Mouse (Mus musculus): ENCODE measurements around the gene Zfp36. TPM values are rescaled to one million over a fixed set of nuclear protein-coding genes. Genes with fewer than 3 reads are reported as not detected.

The Zfp36 gene
- 3.9 and 4.0 TPM in 2 replicates for polyA plus RNA-seq (2015; fragmentation: Nextera tagmentation; extraction: Ambion mirVana)

DNA sequence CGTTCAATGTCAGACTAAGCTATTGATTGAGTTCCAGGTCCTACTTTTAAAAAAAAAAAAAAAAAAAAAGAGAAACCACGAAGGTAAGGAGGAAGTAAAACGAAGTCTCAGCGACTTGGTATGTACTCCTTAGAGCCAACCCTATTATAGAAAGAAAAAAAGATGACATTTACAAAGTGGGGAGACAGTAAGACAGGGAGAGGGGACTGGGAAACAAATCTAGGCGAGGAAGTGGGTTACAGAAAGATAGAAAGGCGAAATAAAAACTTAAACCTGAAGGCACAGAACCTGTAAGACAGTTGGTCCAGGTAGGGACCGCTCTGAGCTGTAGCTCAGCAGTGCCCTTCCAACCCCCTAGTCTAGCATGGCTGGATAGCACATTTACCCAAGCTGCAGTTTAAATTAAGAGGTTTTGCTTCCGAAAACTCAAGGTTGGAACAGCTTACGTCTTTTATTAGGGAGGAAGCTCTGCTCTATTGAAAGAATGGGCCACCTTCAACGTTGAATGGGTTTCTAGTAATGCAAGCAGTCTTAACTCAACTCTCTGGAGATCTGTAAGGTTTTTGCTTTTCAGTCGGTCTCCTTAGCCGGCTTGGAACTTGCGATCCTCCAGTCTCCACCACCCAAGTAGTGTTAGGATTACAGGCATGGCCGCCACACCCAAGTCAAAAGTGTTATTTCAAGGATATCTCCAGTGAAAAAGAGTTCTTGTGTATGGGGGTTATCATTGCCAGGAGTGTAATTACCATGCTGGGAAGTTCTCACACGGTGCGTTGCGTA, at the start of gene Zfp36:
Gene Zfp36, minus strand, starts transcription at position 17 of the 780 bp plus-strand sequence.
- H3K36me3 ChIP-seq (ENCODE audit: control insufficient read depth, insufficient read depth, low read length): no peaks in the 10 kb centered on the region
- H3K9me3 ChIP-seq (ENCODE audit: control insufficient read depth, low read length): no peaks in the 10 kb centered on the region
- H3K9ac ChIP-seq (ENCODE audit: low read depth, low read length): peak within 1 kb of the TSS; percentile 70
- 56% methylated on average over 17 of the region's 17 CpGs for WGBS
- peak within 1 kb of the TSS; percentile 70 for H3K4me2 ChIP-seq (ENCODE audit: low read length)
- no peak for ATAC-seq
- no peaks in the 10 kb centered on the region for H3K27me3 ChIP-seq (replicated peaks; ENCODE audit: control insufficient read depth, insufficient read depth, low read length)
- H3K4me3 ChIP-seq (ENCODE audit: low read length): peak within 1 kb of the TSS; percentile 53
- H3K27ac ChIP-seq (ENCODE audit: low read depth, low read length): peak within 1 kb of the TSS; percentile 72
- H3K4me1 ChIP-seq (ENCODE audit: control insufficient read depth, insufficient read depth, low read depth, low read length): peaks cover 34% of the 10 kb centered on the region

DNA sequence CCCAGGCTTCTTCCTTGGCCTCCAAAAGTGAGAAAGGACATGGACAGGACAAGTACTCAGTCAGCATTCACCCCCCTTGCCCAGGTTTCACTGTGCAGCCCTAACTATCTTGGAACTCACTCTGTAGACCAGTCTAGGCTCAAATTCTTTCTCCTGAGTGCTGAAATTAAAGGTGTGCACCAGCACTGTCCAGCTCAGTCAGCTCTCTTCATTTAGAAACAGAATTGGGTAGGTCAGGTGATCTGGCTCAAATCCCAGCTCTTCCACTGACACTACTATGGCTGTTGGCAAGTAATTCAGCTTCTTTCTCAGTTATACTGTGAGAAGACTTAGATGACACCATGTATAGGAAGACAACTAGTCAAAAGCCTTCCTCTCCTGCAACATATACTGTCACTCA, 47.7 kb upstream of the Zfp36 start:
- H3K27me3 ChIP-seq (replicated peaks; ENCODE audit: control insufficient read depth, insufficient read depth, low read length): no peaks in the 10 kb centered on the region
- H3K9ac ChIP-seq (ENCODE audit: low read depth, low read length): no peak overlapping the region
- H3K27ac ChIP-seq (ENCODE audit: low read depth, low read length): no peak overlapping the region
- ATAC-seq: no peak
- H3K4me3 ChIP-seq (ENCODE audit: low read length): no peak overlapping the region
- H3K36me3 ChIP-seq (ENCODE audit: control insufficient read depth, insufficient read depth, low read length): peaks cover 8% of the 10 kb centered on the region
- H3K4me1 ChIP-seq (ENCODE audit: control insufficient read depth, insufficient read depth, low read depth, low read length): peaks cover 8% of the 10 kb centered on the region
- H3K9me3 ChIP-seq (ENCODE audit: control insufficient read depth, low read length): no peaks in the 10 kb centered on the region
- no peak overlapping the region for H3K4me2 ChIP-seq (ENCODE audit: low read length)

DNA sequence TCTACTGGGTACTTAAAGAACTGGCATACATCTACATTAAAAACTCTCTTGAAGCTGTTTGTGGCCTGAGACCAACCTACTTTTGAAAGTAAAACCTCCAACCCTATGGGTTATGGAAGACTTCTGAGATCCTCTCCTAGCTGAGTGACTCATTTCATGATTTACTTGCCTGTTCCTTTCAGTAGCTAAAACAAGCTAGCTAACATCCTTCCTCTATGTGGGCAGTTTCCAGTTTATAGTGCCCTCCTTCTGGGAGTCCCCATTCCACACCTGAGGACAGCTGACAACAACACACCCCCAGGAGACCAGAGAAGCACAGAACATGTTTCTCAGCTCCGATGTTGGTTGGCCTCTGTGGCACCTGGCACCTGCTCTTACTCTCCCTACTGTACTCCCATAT, 43.0 kb upstream of the Zfp36 start:
- no peak for ATAC-seq
- Histone ChIP-seq H3K27me3 (replicated peaks; ENCODE audit: control insufficient read depth, insufficient read depth, low read length) (no peaks in the 10 kb centered on the region), H3K27ac (ENCODE audit: low read depth, low read length) (no peak overlapping the region), H3K36me3 (ENCODE audit: control insufficient read depth, insufficient read depth, low read length) (peaks cover 18% of the 10 kb centered on the region), H3K4me2 (ENCODE audit: low read length) (no peak overlapping the region), H3K4me1 (ENCODE audit: control insufficient read depth, insufficient read depth, low read depth, low read length) (no peaks in the 10 kb centered on the region), H3K9me3 (ENCODE audit: control insufficient read depth, low read length) (no peaks in the 10 kb centered on the region), H3K9ac (ENCODE audit: low read depth, low read length) (no peak overlapping the region), H3K4me3 (ENCODE audit: low read length) (no peak overlapping the region)
- 92% methylated on average over 1 of the region's 1 CpGs for WGBS

DNA sequence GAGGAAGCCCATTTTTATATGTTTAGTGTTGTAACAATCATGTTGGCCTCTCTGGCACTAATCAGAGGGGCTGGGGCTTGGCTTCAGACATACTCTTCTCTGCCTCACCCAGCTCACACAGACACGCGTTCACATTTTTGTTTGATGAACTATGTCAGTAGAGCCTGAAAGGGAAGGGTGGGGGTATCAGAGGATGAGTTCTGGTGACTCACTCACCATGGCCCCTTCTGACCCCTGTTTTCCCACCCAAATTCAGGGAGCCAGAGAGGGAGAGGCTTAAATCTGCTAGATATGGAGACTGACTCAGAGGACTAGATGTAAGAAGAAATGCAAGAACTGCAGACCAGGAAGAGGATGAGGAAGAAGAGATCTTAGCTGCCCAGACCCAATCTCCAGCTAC, 39.4 kb upstream of the Zfp36 start:
- Histone ChIP-seq H3K9me3 (ENCODE audit: control insufficient read depth, low read length) (no peaks in the 10 kb centered on the region), H3K4me3 (ENCODE audit: low read length) (no peak overlapping the region), H3K9ac (ENCODE audit: low read depth, low read length) (no peak overlapping the region), H3K27ac (ENCODE audit: low read depth, low read length) (no peak overlapping the region), H3K36me3 (ENCODE audit: control insufficient read depth, insufficient read depth, low read length) (peaks cover 22% of the 10 kb centered on the region), H3K4me2 (ENCODE audit: low read length) (no peak overlapping the region), H3K4me1 (ENCODE audit: control insufficient read depth, insufficient read depth, low read depth, low read length) (no peaks in the 10 kb centered on the region), H3K27me3 (replicated peaks; ENCODE audit: control insufficient read depth, insufficient read depth, low read length) (no peaks in the 10 kb centered on the region)
- 100% methylated on average over 2 of the region's 2 CpGs for WGBS
- no peak for ATAC-seq

DNA sequence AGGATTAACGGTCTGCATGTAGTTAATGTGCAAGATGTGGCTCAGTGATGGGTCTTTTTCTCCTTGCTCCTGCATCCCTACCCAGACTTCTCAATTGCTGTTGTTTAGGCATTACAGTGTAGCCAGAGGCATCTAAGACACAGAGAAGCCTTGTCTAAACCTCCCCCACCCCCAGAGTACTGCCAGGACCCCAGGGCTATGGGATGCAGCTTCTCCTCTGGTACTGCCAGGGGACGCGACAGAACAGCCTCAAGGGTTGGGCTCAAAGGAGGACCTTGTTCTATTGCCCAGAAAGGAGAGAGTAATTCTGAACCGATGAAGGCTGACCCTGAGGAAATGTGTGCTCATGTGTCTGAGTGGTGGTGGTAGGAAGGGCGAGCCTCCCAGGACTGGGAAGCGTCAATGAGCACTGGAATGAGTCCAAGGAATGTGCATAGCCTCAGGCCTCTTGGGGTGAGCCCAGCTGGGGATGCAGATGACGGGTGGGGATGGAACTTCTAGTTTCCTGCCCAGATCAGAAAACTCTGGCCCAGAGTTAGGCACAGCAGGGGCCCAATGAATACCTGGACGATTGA, 38.1 kb upstream of the Zfp36 start:
- H3K9me3 ChIP-seq (ENCODE audit: control insufficient read depth, low read length): no peaks in the 10 kb centered on the region

DNA sequence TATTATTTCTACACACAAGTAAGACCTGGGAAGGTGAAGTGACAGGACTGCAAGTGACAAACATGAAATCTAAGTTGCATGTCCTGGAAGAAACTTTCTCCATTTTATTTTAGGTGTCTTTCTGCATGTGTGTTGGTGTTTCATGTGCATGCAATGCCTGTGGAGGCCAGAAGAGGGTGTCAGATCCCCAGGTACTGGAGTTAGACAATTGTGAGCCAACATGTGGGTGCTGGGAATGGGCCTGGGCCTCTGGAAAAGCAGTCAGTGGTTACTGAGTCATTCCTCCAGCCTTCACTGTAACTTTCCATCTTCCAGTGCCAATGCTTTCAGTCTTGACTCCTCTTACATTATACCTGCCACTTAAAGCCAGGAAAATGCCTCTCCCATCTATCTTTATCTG, 37.3 kb upstream of the Zfp36 start:
- Histone ChIP-seq H3K27ac (ENCODE audit: low read depth, low read length) (no peak overlapping the region), H3K4me1 (ENCODE audit: control insufficient read depth, insufficient read depth, low read depth, low read length) (no peaks in the 10 kb centered on the region), H3K4me3 (ENCODE audit: low read length) (no peak overlapping the region), H3K9me3 (ENCODE audit: control insufficient read depth, low read length) (no peaks in the 10 kb centered on the region), H3K9ac (ENCODE audit: low read depth, low read length) (no peak overlapping the region), H3K4me2 (ENCODE audit: low read length) (no peak overlapping the region), H3K36me3 (ENCODE audit: control insufficient read depth, insufficient read depth, low read length) (peaks cover 21% of the 10 kb centered on the region), H3K27me3 (replicated peaks; ENCODE audit: control insufficient read depth, insufficient read depth, low read length) (no peaks in the 10 kb centered on the region)
- no peak for ATAC-seq

More for the DNA sequence above, 38.1 kb upstream of the Zfp36 start:
- Histone ChIP-seq H3K4me3 (ENCODE audit: low read length) (no peak overlapping the region), H3K27me3 (replicated peaks; ENCODE audit: control insufficient read depth, insufficient read depth, low read length) (no peaks in the 10 kb centered on the region), H3K9ac (ENCODE audit: low read depth, low read length) (no peak overlapping the region), H3K4me1 (ENCODE audit: control insufficient read depth, insufficient read depth, low read depth, low read length) (no peaks in the 10 kb centered on the region), H3K4me2 (ENCODE audit: low read length) (no peak overlapping the region), H3K27ac (ENCODE audit: low read depth, low read length) (no peak overlapping the region), H3K36me3 (ENCODE audit: control insufficient read depth, insufficient read depth, low read length) (peaks cover 25% of the 10 kb centered on the region)
- ATAC-seq: peak; percentile 71
- WGBS: 66% methylated on average over 8 of the region's 8 CpGs

DNA sequence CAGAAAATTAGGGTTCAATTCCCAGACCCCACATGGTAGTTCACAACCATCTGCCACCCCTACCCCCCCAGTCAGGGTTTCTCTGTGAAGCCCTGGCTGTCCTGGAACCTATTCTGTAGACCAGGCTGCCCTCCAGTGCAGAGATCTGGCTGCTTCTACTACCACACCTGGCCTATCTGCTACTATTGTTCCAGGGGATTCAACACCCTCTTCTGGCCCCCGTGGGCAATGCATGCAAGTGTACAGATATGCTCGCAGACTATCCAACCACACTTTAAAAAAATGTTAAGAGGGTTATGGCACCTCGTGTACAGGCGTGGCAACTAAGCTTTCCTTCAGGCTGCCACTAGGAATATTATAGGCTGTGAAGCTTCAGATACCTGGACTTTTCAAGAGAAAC, 32.8 kb upstream of the Zfp36 start:
- Histone ChIP-seq H3K27ac (ENCODE audit: low read depth, low read length) (no peak overlapping the region), H3K9me3 (ENCODE audit: control insufficient read depth, low read length) (no peaks in the 10 kb centered on the region), H3K4me2 (ENCODE audit: low read length) (no peak overlapping the region), H3K27me3 (replicated peaks; ENCODE audit: control insufficient read depth, insufficient read depth, low read length) (no peaks in the 10 kb centered on the region), H3K4me1 (ENCODE audit: control insufficient read depth, insufficient read depth, low read depth, low read length) (no peaks in the 10 kb centered on the region), H3K4me3 (ENCODE audit: low read length) (no peak overlapping the region), H3K9ac (ENCODE audit: low read depth, low read length) (no peak overlapping the region), H3K36me3 (ENCODE audit: control insufficient read depth, insufficient read depth, low read length) (peaks cover 23% of the 10 kb centered on the region)
- no peak for ATAC-seq
- 88% methylated on average over 4 of the region's 4 CpGs for WGBS

DNA sequence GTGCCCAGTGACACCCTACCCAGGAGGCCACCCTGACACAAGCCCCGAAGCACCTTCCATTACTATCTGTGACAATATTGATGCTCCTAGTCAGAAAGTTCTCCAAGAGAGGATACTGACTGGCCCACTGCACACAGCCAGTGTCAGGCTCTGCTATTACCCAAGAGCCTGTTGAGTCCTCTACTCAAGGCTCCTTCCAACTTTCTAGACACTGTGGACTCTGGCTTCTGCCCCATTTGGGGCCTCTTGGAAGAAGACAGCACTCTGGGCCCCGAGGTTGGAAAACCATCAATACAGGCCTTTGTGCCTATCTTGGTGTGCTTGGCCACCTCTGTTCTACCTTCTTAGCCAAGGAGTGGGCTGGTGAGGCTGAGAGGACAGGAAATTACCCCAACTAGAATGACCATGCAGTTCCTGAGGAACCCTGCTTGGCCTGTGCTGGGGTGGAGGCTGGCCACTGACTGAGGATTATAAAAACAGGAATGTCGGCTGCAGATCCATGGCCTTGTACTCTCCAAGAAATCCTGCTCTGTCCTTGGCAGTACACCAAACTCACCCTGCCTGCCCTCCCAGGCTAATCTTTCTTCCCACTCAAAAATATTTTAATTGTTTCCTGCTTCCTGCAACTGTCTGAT, 30.9 kb upstream of the Zfp36 start:
- Histone ChIP-seq H3K4me2 (ENCODE audit: low read length) (no peak overlapping the region), H3K9ac (ENCODE audit: low read depth, low read length) (no peak overlapping the region), H3K4me1 (ENCODE audit: control insufficient read depth, insufficient read depth, low read depth, low read length) (no peaks in the 10 kb centered on the region), H3K27ac (ENCODE audit: low read depth, low read length) (no peak overlapping the region), H3K36me3 (ENCODE audit: control insufficient read depth, insufficient read depth, low read length) (peaks cover 40% of the 10 kb centered on the region), H3K9me3 (ENCODE audit: control insufficient read depth, low read length) (no peaks in the 10 kb centered on the region), H3K4me3 (ENCODE audit: low read length) (no peak overlapping the region), H3K27me3 (replicated peaks; ENCODE audit: control insufficient read depth, insufficient read depth, low read length) (no peaks in the 10 kb centered on the region)
- ATAC-seq: no peak
- 95% methylated on average over 3 of the region's 3 CpGs for WGBS

DNA sequence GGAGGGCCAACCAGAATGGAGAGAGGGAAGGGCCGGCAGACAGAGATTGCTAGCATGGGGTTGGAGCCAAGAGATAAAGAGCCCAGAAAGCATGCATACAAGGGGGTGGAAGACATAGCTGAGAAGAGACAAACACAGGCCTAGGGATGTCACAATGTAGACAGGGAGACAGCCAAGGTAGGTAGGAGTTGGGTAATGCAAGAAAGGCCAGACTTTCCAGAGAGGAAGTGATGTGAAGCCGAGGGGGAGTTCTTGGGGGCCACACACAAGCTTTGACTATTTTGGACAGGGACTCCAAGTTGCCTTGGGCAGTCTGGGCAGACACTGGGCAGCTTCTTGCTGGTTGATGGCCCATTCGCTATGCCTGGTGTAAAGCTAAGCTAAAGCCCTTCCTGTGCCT, 21.9 kb upstream of the Zfp36 start:
- Histone ChIP-seq H3K4me3 (ENCODE audit: low read length) (no peak overlapping the region), H3K9me3 (ENCODE audit: control insufficient read depth, low read length) (no peaks in the 10 kb centered on the region), H3K27me3 (replicated peaks; ENCODE audit: control insufficient read depth, insufficient read depth, low read length) (no peaks in the 10 kb centered on the region), H3K27ac (ENCODE audit: low read depth, low read length) (no peak overlapping the region), H3K9ac (ENCODE audit: low read depth, low read length) (no peak overlapping the region), H3K36me3 (ENCODE audit: control insufficient read depth, insufficient read depth, low read length) (peaks cover 77% of the 10 kb centered on the region), H3K4me2 (ENCODE audit: low read length) (no peak overlapping the region), H3K4me1 (ENCODE audit: control insufficient read depth, insufficient read depth, low read depth, low read length) (no peaks in the 10 kb centered on the region)
- ATAC-seq: no peak
- WGBS: 85% methylated on average over 3 of the region's 3 CpGs

All from hindbrain, embryonic 16.5 days (tissue).